Mouse (Mus musculus) liver, embryonic 14.5 days (tissue): ENCODE measurements around the gene Ncapg2. TPM values are rescaled to one million over a fixed set of nuclear protein-coding genes. Genes with fewer than 3 reads are reported as not detected.

ENCODE experiments used
- ATAC-seq: fragments of 200-750 bp; cut with Nextera tagmentation; 2 replicates; pipeline ENCODE4 v1.8.0; 2017; ENCODE audit warnings: moderate number of reproducible peaks, mild to moderate bottlenecking, moderate library complexity; ENCODE audit not compliant: insufficient read depth
- DNase-seq, 3 experiments: peaks; one replicate each; pipeline ENCODE4 v3.0.0-alpha.2; 2012 to 2013; ENCODE audit warnings: low read depth in 3 of 3, low spot score in 3 of 3
- H3K27ac ChIP-seq: fragments of 300-500 bp; sonication (generic); 2 replicates; pipeline ENCODE4 v1.5.1; 2014; ENCODE audit warnings: moderate library complexity, mild to moderate bottlenecking, control low read depth, inconsistent platforms
- H3K27me3 ChIP-seq: fragments of 300-500 bp; sonication (generic); 2 replicates; pipeline ENCODE4 v1.6.1; 2014; ENCODE audit warnings: mild to moderate bottlenecking, low read length, moderate library complexity; ENCODE audit not compliant: control insufficient read depth, insufficient read depth
- H3K36me3 ChIP-seq: fragments of 300-500 bp; sonication (generic); replicated peaks from 2 replicates; pipeline ENCODE4 v1.6.1; 2014; ENCODE audit warnings: low read depth; ENCODE audit not compliant: control insufficient read depth, insufficient read depth
- H3K4me1 ChIP-seq, 2 experiments: fragments of 200-500 bp in 1 of 2; fragments of 300-500 bp in 1 of 2; sonication (generic) in 1 of 2; replicated peaks; 2 replicates each; pipeline ENCODE4 v1.6.1; 2012 to 2014; ENCODE audit warnings: antibody characterized with exemption in 1 of 2, inconsistent platforms in 1 of 2, low read length in 1 of 2; ENCODE audit not compliant: control insufficient read depth in 2 of 2, insufficient read depth in 2 of 2
- H3K4me2 ChIP-seq: fragments of 300-500 bp; sonication (generic); 2 replicates; pipeline ENCODE4 v1.6.1; 2014; ENCODE audit warnings: low read depth, mild to moderate bottlenecking, control low read depth, moderate library complexity
- H3K4me3 ChIP-seq, 2 experiments: fragments of 200-500 bp in 1 of 2; fragments of 300-500 bp in 1 of 2; sonication (generic) in 1 of 2; 2 replicates each; pipeline ENCODE4 v1.5.1; 2012 to 2014; ENCODE audit warnings: low read depth in 2 of 2, low read length in 2 of 2, mild to moderate bottlenecking in 2 of 2, control low read depth in 1 of 2, inconsistent platforms in 1 of 2, moderate library complexity in 1 of 2; ENCODE audit not compliant: insufficient read depth in 1 of 2
- H3K9ac ChIP-seq: fragments of 300-500 bp; sonication (generic); replicated peaks from 2 replicates; pipeline ENCODE4 v1.6.1; 2014; ENCODE audit warnings: mild to moderate bottlenecking, control low read depth, moderate library complexity
- H3K9me3 ChIP-seq: fragments of 300-500 bp; sonication (generic); 2 replicates; pipeline ENCODE4 v1.6.1; 2016; ENCODE audit warnings: low read length, mixed read lengths; ENCODE audit not compliant: control insufficient read depth
- CTCF ChIP-seq: IDR thresholded peaks from 2 replicates; pipeline ENCODE4 v1.5.1; 2016; ENCODE audit warnings: antibody characterized with exemption, low read depth, control low read depth
- EP300 ChIP-seq: IDR thresholded peaks from 2 replicates; pipeline ENCODE4 v1.6.1; 2016; ENCODE audit warnings: antibody characterized with exemption, low read depth
- WGBS: fragments of 180-500 bp; shearing (Covaris S2); extraction: QIAGEN DNeasy Blood & Tissue Kit; methylation state at CpG from one replicate; pipeline ENCODE4 v1.1.7; 2014; ENCODE audit not compliant: insufficient replicate concordance; 5-methylcytosine and 5-hydroxymethylcytosine counted together
- polyA plus RNA-seq, 2 experiments: library from polyadenylated mRNA; depleted of rRNA in 1 of 2; stranded (reverse) in 1 of 2; unstranded in 1 of 2; fragments of >200 nt; fragmentation: Nextera tagmentation in 1 of 2; extraction: Ambion mirVana in 1 of 2; gene quantifications; 2 replicates each; pipeline versions ENCODE4 v1.2.1 to v1.2.3; 2012 to 2014

Gene Ncapg2
- polyA plus RNA-seq, 2 experiments = 25.4 to 55.8 TPM

DNA sequence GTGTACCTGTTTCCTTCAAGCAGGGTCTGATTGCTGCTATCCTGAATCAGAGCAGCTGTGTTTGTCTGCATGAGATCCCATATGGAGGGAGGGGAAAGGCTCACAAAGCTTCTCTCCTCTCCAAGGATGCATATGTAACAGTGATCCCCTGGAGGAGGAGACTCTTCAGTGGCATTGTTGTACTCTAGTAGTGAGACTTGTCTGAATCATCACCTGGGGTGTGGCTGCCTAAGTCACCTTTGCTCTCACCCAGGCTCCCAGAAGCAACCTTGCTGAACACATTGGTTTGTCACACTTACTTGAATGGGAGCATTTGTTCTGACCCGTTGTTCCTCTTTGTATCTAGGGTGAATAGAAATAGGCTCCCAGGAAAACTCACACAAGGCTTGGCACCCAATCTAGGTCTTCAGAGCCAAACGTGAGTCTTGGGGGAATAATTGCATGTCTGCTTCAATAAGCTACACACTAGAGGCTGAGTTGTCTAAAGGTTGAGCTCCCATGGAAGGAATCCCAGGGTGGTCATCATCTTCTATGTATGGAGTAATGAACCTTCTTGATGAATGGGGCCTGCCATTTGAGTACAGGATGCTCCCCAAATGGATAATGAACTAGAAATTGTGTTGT is 9.0 kb upstream of the Ncapg2 start:
- H3K27me3 ChIP-seq = no peaks in the 10 kb centered on the region
- no peaks in the 10 kb centered on the region for H3K9me3 ChIP-seq
- WGBS = 56% methylated on average over 2 of the region's 2 CpGs
- DNase-seq (no peak), ATAC-seq (no peak)
- TF ChIP-seq CTCF (no peak), EP300 (no peak)
- H3K36me3 ChIP-seq = no peaks in the 10 kb centered on the region
- H3K4me1 ChIP-seq = no peaks in the 10 kb centered on the region
- no peak overlapping the region for H3K27ac ChIP-seq
- no peak overlapping the region for H3K4me2 ChIP-seq
- no peak overlapping the region for H3K9ac ChIP-seq
- H3K4me3 ChIP-seq = no peak overlapping the region

DNA sequence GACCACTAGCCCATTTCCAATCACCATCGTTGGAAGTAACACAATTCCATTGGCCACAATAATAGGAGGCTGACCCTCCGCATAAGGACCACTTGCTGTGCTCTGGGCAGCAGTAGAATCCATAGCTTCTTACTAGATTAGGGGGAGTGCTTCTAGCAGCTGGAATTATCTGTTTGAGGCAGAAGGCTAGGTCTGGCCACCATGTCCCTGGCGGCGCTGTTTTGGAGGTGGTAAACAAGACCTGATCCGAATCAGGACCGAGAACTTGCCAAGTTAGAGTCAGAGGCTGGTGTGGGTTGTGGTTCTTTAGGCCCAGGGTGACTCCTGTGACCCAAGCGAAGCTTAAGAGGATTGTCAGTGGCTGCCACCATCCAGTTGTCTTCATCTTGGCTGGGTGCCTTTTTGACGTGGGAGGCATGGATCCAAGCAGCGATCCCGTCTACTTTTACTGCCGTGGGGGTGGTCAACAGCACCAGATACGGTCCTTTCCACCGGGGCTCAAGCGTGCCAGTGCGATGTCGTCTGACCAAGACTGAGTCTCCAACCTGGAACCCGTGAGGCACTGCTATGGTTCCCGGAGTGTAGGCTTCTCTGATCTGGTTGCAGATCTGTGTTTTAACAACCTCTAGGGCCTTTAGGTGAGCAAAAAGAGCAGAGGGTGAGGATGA is 1.1 kb upstream of the Ncapg2 start:
- peaks cover 21% of the 10 kb centered on the region for H3K36me3 ChIP-seq
- H3K9me3 ChIP-seq = no peaks in the 10 kb centered on the region
- H3K9ac ChIP-seq = peak overlapping the region; percentile 79
- no peak overlapping the region for H3K27ac ChIP-seq
- 87% methylated on average over 18 of the region's 18 CpGs for WGBS
- peak overlapping the region; percentile 70 to 95 for H3K4me3 ChIP-seq
- H3K4me1 ChIP-seq = peaks cover 8 to 24% of the 10 kb centered on the region in 2 experiments
- H3K27me3 ChIP-seq = no peaks in the 10 kb centered on the region
- DNase-seq = no peak
- ATAC-seq = no peak
- TF ChIP-seq EP300 (no peak), CTCF (peak; percentile 21; the same call in 1 of the 2 replicates)
- peak overlapping the region; percentile 56 for H3K4me2 ChIP-seq

DNA sequence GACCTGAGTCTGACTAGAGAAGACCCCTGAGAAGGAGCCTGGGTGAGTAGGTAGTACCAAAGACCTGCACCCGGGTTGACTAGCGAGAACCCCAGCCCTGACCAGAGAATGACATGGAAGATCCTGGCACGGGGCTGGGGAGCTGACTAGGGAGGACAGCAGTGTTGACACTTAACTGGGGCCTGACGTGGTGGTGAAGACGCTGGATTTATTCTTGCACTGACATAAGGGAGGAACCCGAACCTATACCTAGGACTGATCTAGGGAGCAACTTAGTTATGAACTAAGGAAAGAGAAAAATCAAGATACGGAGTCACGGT is 594 bp downstream of the Ncapg2 start:
- Histone ChIP-seq H3K4me2 (peak overlapping the region; percentile 56), H3K9me3 (no peaks in the 10 kb centered on the region), H3K27ac (peak overlapping the region; percentile 54), H3K4me3 (peak overlapping the region; percentile 94 to 95), H3K9ac (peak overlapping the region; percentile 93), H3K36me3 (peaks cover 38% of the 10 kb centered on the region), H3K4me1 (peaks cover 8 to 24% of the 10 kb centered on the region in 2 experiments), H3K27me3 (no peaks in the 10 kb centered on the region)
- ATAC-seq (peak; percentile 34), DNase-seq (peak; percentile 20 to 37 (median 35))
- 6% methylated on average over 8 of the region's 8 CpGs for WGBS
- TF ChIP-seq EP300 (no peak), CTCF (no peak)

GRCm38 (mm10) chr12:116407883-116408282 is 2.7 kb downstream of the Ncapg2 start:
- 45% methylated on average over 5 of the region's 5 CpGs for WGBS
- Histone ChIP-seq H3K36me3 (peaks cover 53% of the 10 kb centered on the region), H3K4me3 (peak overlapping the region; percentile 7 to 95; a peak in 3 of 4 replicates), H3K27ac (no peak overlapping the region), H3K4me2 (peak overlapping the region; percentile 56), H3K9me3 (no peaks in the 10 kb centered on the region), H3K27me3 (no peaks in the 10 kb centered on the region), H3K9ac (peak overlapping the region; percentile 48), H3K4me1 (peaks cover 8 to 24% of the 10 kb centered on the region in 2 experiments)
- TF ChIP-seq EP300 (peak; percentile 24; the same call in 1 of the 2 replicates), CTCF (no peak)
- ATAC-seq (no peak), DNase-seq (no peak)

DNA sequence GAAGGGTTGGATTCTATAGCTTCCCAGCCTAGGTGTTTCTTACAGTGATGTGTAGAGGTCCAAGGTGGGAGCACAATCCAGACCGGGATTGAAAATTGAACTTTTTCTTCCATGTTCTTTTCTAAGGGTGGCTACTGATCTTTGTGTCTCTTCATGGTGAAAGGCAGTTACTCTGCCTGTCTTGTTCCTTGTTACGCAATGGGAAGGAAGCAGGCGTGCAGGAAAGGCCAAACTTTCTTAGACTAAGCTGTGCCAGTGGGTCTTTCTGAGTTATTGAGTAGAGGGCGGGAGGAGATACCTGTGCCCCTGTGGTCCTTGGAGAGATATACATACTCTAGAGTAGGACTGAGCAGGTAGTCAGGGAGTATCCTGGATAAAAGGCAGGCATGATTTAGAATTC is 9.7 kb downstream of the Ncapg2 start:
- Histone ChIP-seq H3K9ac (no peak overlapping the region), H3K27ac (no peak overlapping the region), H3K4me2 (no peak overlapping the region), H3K4me1 (no peaks in the 10 kb centered on the region), H3K9me3 (no peaks in the 10 kb centered on the region), H3K4me3 (no peak overlapping the region), H3K27me3 (no peaks in the 10 kb centered on the region), H3K36me3 (peaks cover 82% of the 10 kb centered on the region)
- no peak for DNase-seq
- WGBS = 92% methylated on average over 4 of the region's 4 CpGs
- no peak for ATAC-seq
- TF ChIP-seq CTCF (no peak), EP300 (no peak)
